Mouse (Mus musculus) embryo, embryonic 10.5 days (tissue): ENCODE measurements around the gene Cib1.

Experiments
- DNase-seq: peaks from one replicate; pipeline ENCODE4 v3.0.0-alpha.2; 2015; ENCODE audit warnings: low spot score

Cib1 gene

GRCm38 (mm10) chr7:80231971-80232488, 583 bp downstream of the Cib1 start:
- peak; percentile 57 for DNase-seq

GRCm38 (mm10) chr7:80230196-80230595, 2.4 kb downstream of the Cib1 start:
- no peak for DNase-seq

GRCm38 (mm10) chr7:80227065-80227464, 5.5 kb downstream of the Cib1 start:
- no peak for DNase-seq

GRCm38 (mm10) chr7:80221179-80221750, 11.3 kb downstream of the Cib1 start:
- no peak for DNase-seq

DNA sequence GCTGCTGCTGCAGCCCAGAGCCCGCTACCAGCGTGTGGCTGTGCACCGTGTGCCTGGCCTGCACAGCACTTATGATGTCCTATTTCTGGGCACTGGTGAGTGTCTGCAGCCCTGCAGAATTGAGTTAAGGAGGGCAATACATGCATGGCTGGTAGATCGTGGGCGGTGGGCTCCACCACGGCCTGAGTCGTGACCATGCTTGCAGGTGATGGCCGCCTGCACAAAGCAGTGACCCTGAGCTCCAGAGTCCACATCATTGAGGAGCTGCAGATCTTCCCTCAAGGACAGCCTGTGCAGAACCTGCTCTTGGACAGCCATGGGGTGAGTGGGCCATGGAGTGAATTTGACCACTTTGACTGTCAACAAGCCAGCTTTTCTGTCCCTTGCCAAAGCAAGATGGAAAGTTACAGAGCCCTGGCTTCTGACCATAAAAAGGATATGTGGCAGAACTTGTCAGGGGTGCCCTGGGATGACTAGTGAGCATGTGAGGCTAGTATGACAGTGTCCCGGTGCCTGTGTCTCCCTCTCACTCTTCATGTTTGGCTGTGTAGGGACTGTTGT, 12.3 kb downstream of the Cib1 start:
- no peak for DNase-seq

DNA sequence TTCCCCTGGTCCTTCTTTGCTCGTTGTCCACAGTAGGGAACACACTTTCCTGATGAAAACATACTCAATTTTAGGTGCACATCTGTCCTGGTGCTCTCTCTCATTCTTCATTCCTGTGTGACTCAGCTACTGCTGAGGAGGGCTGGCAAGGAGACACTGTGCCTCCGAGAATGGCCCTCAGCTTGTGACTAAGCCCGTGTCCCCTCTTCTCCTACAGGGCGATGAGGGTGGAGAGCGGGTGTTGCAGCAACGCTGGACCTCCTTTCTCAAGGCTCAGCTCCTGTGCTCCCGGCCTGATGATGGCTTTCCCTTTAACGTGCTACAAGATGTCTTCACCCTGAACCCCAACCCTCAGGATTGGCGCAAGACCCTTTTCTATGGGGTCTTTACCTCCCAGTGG, 13.9 kb downstream of the Cib1 start:
- no peak for DNase-seq

GRCm38 (mm10) chr7:80216566-80216965, 16.0 kb downstream of the Cib1 start:
- no peak for DNase-seq

DNA sequence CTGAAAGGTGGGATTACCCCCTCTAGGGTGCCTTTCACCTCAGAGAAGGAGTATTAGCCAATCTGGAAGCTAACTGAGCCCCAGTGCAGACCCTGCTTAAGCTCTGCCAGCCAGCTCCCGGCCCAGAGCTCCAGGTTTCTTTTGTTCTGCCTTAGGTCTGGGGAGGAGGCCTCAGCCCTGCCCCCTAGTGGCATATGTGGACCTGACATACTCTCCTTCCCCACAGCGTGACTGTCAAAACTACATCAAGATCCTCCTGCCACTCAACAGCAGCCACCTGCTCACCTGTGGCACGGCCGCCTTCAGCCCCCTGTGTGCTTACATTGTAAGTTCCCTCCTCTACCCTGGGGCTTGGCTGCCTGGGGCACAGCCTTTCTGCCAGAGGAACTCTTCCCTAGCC, 17.2 kb downstream of the Cib1 start:
- peak; percentile 87 for DNase-seq

- no peak for DNase-seq
Measured at GRCm38 (mm10) chr7:80214459-80214858, 18.2 kb downstream of the Cib1 start.

GRCm38 (mm10) chr7:80213604-80214003, 19.0 kb downstream of the Cib1 start:
- DNase-seq, result no peak

DNA sequence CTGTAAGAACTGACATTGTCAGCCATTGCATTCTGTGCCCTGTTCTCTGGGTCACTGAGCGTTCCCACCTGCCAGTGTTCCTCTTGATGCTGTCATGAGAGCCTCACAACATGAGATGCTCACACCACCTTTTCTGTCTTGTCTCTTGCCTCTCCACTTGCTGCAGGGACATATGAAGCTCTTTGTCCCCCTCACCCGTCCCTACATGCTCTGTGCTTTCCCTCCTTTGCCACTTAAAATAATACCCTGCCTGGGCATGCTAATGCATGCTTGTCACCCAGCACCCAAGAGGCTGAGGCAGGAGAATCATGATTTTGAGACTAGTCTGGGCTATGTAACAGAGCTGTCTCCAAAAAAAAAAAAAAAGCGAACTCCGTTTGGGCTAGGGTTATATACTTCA, 21.6 kb downstream of the Cib1 start:
- DNase-seq, result no peak

DNA sequence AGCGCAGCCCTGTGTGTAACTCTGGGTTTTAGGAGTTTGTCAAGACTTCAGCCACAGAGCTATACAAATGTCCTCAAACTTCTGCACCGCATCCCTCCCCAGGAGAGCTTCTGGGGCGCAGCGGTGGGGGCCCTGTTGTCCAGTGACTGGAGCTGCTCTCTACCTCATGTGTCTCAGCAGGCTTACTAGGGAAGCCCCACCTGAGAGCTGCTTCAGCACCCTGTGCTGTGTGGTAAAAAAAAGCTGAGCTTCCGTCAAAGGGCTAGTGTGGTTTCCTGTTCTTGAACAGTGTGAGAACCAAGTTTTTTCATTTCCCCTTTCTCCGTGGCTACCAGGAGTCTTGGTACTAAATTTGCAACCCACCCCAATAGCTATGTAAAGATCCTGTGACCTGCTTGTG, 22.9 kb downstream of the Cib1 start:
- no peak for DNase-seq

DNA sequence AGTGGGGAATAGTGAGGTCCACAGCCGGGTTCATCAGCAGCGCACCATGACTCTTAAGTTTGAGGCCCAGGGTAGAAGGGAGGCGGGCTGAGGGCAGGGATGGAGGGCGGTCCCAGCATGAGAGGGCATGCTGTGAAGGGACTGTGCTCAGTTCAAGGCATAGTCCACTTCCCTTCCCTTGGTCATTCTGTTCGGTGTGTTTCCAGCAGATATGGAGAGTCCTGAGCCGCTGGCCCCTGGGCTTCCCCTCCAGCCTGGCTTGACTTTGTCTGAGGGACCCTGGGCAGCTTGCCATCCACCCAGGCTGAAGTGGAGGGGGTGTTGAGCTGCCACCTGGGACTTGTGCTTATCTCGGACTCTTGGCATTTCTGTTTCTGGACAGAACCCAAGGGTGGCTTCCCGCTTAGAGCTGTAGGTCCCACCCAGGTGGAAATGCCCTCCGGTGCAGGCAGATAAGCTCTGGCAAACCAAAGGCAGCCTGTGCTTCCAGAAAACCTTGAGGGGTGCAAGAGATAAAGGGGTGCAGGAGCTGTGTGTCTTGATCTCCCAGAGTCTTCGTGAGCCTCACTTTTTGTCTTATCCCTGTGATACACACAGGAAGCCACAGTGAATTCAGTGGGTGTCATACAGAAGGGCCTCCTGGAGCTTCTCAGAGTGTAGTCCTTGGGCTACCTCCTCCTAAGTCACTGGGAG, 23.7 kb downstream of the Cib1 start:
- DNase-seq, result no peak

DNA sequence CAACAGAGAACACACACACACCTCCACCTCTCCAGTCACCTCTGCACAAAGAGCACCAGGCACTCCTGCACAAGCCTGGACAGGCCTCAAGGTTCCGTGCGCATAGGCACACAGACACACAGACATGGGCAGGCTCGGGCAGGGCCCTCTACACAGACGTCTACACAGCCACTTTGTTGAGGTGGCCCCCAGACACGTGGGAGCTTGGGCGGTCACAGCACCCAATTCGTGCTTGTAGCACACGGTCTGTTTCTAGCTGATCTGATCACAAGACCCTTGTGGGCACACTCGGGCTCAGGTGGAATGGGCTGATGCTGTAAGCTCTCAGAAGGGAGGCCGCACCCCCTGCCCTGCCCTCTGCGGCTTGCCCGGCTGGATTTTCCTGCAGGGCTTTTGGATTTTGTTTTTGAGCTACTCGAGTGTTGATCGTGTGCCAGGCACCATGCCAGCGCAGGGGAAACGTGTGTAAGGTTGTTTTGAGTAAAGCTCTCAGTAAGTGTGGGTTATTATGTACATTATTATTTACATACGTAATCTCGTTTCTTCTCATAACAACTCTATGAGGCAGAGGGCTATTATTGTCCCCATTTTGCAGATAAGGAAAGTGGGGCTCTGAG, 24.5 kb downstream of the Cib1 start:
- no peak for DNase-seq

DNA sequence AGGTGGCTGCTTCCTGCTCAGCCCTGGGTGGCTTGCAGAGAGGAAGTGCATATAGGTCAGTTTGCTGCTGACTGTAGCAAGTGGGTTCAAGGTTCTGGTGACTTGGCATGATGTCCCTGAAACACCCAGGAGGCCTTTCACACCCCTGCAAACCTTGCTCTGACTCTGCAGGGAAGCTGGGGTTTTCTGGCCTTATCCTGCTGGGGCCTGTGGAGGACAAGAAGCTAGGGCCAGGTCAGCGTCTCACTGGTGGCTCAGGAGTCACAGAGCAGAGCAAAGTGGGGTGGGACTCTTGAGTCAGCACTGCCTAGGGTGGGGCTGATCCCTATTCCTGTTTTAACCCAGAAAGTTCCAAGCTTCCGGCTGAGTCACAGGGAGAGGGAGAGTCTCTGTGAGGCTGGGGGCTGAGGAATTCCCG, 25.3 kb downstream of the Cib1 start:
- DNase-seq, result no peak

- no peak for DNase-seq
Measured at GRCm38 (mm10) chr7:80205705-80206589, 26.7 kb downstream of the Cib1 start.

DNA sequence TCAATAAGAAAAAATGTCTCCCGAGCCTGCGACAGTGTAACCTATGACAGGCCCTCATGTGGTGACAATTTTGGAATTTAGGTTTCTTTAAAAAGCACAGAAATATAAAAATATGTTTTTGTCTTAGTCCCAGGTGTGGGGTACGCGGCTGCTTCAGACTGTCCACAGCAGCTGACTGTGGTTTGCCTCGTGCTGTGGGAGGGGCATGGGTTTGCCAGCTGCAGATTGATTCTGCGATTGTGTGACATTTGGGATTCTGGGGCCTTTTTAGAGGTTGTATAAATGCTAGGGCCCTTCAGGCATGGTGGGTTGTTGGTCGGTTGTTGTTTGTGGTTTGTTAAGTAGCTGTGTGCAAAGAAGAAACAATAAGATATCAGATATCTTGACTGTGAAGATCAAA, 27.7 kb downstream of the Cib1 start:
- DNase-seq, result no peak

DNA sequence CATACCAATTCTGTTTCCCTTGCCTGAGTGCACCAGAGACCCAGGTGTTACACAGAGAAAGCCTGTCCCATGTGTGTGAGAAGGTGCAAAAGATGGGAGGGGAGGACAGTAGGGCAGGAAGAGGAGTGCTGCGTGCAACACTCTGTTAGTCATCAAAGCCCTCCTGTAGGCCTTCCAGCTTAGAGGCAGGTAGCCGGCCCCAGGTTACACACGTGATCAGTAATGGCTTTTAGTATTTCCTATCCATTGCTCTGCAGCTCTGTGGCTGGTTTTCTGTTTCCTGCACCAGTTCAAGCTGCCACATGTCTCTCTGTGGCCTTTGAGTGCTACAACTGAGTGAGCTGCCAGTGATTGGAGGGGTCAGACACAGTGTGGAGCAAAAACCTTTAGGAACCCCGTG, 28.3 kb downstream of the Cib1 start:
- DNase-seq, result no peak

GRCm38 (mm10) chr7:80203638-80204096, 28.9 kb downstream of the Cib1 start:
- DNase-seq, result no peak

GRCm38 (mm10) chr7:80202961-80203360, 29.7 kb downstream of the Cib1 start:
- DNase-seq, result no peak

GRCm38 (mm10) chr7:80201888-80202540, 30.6 kb downstream of the Cib1 start:
- no peak for DNase-seq
